Comparison of ENCODE assay signal across 27 mouse cellular contexts in the genomic region with DNA sequence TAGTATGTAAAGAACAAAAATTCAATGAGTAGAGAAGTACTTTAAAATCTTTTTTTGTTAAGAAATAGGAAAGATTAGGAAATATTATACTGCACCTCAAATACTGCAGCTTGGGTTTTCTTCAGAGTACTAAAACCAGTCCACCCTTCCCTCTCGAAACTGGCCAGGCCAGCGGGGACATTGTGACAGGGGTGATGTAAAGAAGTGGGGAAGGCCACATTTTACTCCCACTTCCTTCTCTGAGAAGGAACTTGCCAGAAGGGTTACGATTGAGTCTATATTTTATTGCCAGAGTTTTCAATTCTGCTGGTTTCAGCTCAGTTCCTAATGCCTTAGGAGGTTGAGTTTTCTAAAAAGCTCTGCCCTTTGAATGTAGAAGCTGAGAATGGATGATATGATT. TPM values are rescaled to one million over a fixed set of nuclear protein-coding genes. Genes with fewer than 3 reads are reported as not detected.
DNase-seq lines count a peak whose midpoint lies in the region; ATAC-seq and TF ChIP-seq lines count a peak whose summit lies in the region.
"Had no signal": no experiment of that assay in that cellular context is flagged by ENCODE, and none has a peak within 500 bp of the region (broad histone marks: within the 10 kb centered on the region; RNA-seq: fewer than 3 reads in every experiment).

No protein-coding gene starts in this region.

- H3K4me3 ChIP-seq in liver, adult 2 months (ENCODE audit: insufficient read depth, low read depth, low read length), result no peak overlapping the region
- no peak overlapping the region for H3K4me3 ChIP-seq in CH12.LX (replicated peaks in 1 of 3; ENCODE audit: low read depth in 2 of 3, low read length in 2 of 3, poor library complexity in 1 of 3)
- H3K4me3 ChIP-seq: forebrain, embryonic 10.5 days; heart, embryonic 13.5 days; hindbrain, embryonic 15.5 days; intestine, embryonic 15.5 days; limb, embryonic 10.5 days; megakaryocyte, embryonic 14.5 days; midbrain, embryonic 15.5 days had no signal

- ATAC-seq in megakaryocyte, adult 5-6 weeks (ENCODE audit: poor library complexity, severe bottlenecking), result peak; percentile 100
- ATAC-seq in activated CD4-positive, CD25-positive, alpha-beta regulatory T cell, adult 4 months, result no peak
- ATAC-seq: intestine, embryonic 15.5 days; midbrain, embryonic 15.5 days; Patski had no signal

- H3K79me2 ChIP-seq in liver, adult 2 months (ENCODE audit: control insufficient read depth, insufficient read depth, low read length), result no peaks in the 10 kb centered on the region
- no peaks in the 10 kb centered on the region for H3K79me2 ChIP-seq in CH12.LX (replicated peaks; ENCODE audit: control insufficient read depth, extremely low read depth, insufficient read depth, poor library complexity, severe bottlenecking)

- TF ChIP-seq RAD21 in CH12.LX (IDR thresholded peaks at IDR 0.05; ENCODE audit: low read depth, low read length), result no peak

- H3K27ac ChIP-seq in liver, adult 2 months (replicated peaks; ENCODE audit: insufficient read depth, low read depth, low read length), result no peak overlapping the region
- no peak overlapping the region for H3K27ac ChIP-seq in CH12.LX (ENCODE audit: insufficient read depth, low read depth)
- H3K27ac ChIP-seq: forebrain, embryonic 10.5 days; heart, embryonic 13.5 days; hindbrain, embryonic 15.5 days; intestine, embryonic 15.5 days; limb, embryonic 10.5 days; liver, embryonic 14.5 days; midbrain, embryonic 15.5 days had no signal

- in situ Hi-C loops in CH12.LX (cut with MboI; ENCODE audit: low pct_ligation_motif_present, low pct_unique_long_range_greater_than_20kb, low sequenced_read_pairs), result no loop called here

- TF ChIP-seq POLR2A in liver, adult 2 months (IDR thresholded peaks at IDR 0.05; ENCODE audit: extremely low read depth, insufficient read depth, low read length), result no peak
- TF ChIP-seq POLR2A in CH12.LX (IDR thresholded peaks at IDR 0.05; ENCODE audit: low read depth, low read length), result no peak

- H3K36me3 ChIP-seq in liver, adult 2 months (ENCODE audit: control insufficient read depth, insufficient read depth, low read length), result no peaks in the 10 kb centered on the region
- H3K36me3 ChIP-seq in CH12.LX (replicated peaks in 1 of 2; ENCODE audit: control insufficient read depth in 1 of 2, insufficient read depth in 1 of 2, low read length in 1 of 2), result no peaks in the 10 kb centered on the region
- H3K36me3 ChIP-seq: forebrain, embryonic 10.5 days; heart, embryonic 13.5 days; intestine, embryonic 15.5 days; limb, embryonic 10.5 days had no signal

- WGBS in liver, adult 2 months, result 79% methylated on average over 3 of the region's 3 CpGs

- H3K9me3 ChIP-seq in CH12.LX (replicated peaks; ENCODE audit: low read length), result no peaks in the 10 kb centered on the region
- H3K9me3 ChIP-seq: heart, embryonic 13.5 days; hindbrain, embryonic 15.5 days; intestine, embryonic 15.5 days; limb, embryonic 10.5 days; midbrain, embryonic 15.5 days had no signal

- no peak for TF ChIP-seq CTCF in liver, adult 2 months (IDR thresholded peaks at IDR 0.05; ENCODE audit: low read depth, low read length)
- no peak for TF ChIP-seq CTCF in CH12.LX (conservative IDR thresholded peaks at IDR 0.05 in 1 of 2, IDR thresholded peaks at IDR 0.05 in 1 of 2; ENCODE audit: low read depth in 2 of 2, low read length in 2 of 2)

- peak; percentile 62 for TF ChIP-seq EP300 in CH12.LX (IDR thresholded peaks at IDR 0.05; ENCODE audit: low read length)

- dilution Hi-C loops in CH12.LX (cut with MboI; ENCODE audit: extremely low pct_ligation_motif_present, extremely low pct_unique_long_range_greater_than_20kb, low sequenced_read_pairs), result no loop called here

- 0 out of 2 replicates have a peak overlapping the region, but pooled peaks have one; percentile 36 for H3K4me2 ChIP-seq in CH12.LX (ENCODE audit: insufficient read depth, low read depth, poor library complexity, severe bottlenecking)
- H3K4me2 ChIP-seq: heart, embryonic 13.5 days; hindbrain, embryonic 15.5 days; intestine, embryonic 15.5 days; midbrain, embryonic 15.5 days had no signal

- H3K4me1 ChIP-seq in liver, adult 2 months (ENCODE audit: control insufficient read depth, insufficient read depth, low read length), result no peaks in the 10 kb centered on the region
- peaks cover 3 to 12% of the 10 kb centered on the region in 2 experiments; a peak in 3 of 4 replicates for H3K4me1 ChIP-seq in CH12.LX (ENCODE audit: control insufficient read depth in 1 of 2, insufficient read depth in 2 of 2)
- H3K4me1 ChIP-seq: forebrain, embryonic 10.5 days; heart, embryonic 13.5 days; hindbrain, embryonic 15.5 days; intestine, embryonic 15.5 days; limb, embryonic 10.5 days; megakaryocyte, embryonic 14.5 days; midbrain, embryonic 15.5 days had no signal

- peak; percentile 30 for DNase-seq in liver, adult 2 months (ENCODE audit: extremely low read depth, low read depth, low spot score)
- DNase-seq in liver (no peak), A20 (ENCODE audit: low read depth, low spot score) (peak; percentile 69), CH12.LX (ENCODE audit: extremely low read depth) (peak; percentile 25)
- DNase-seq in cerebellum, adult 9-10 months, result no peak
- DNase-seq: adrenal gland, postnatal 10 days; cerebellum, adult 11 months; cerebellum, postnatal 14 days; gastrocnemius, postnatal 25 days; heart, postnatal 36 days; kidney, adult 9 months; kidney, postnatal 36 days; layer of hippocampus, adult 9-11 months; right cerebral cortex, postnatal 25 days; thymus, postnatal 25 days had no signal

- no peak overlapping the region for H3K9ac ChIP-seq in liver, adult 2 months (ENCODE audit: low read depth, low read length)
- peak overlapping the region; percentile 48; the same call in 1 of the 2 replicates for H3K9ac ChIP-seq in CH12.LX (ENCODE audit: insufficient read depth, low read depth)
- H3K9ac ChIP-seq: heart, embryonic 13.5 days; hindbrain, embryonic 15.5 days; intestine, embryonic 15.5 days; liver, embryonic 14.5 days; midbrain, embryonic 15.5 days had no signal

- H3K27me3 ChIP-seq in liver, adult 2 months (ENCODE audit: control insufficient read depth, insufficient read depth, low read length), result no peaks in the 10 kb centered on the region
- no peaks in the 10 kb centered on the region for H3K27me3 ChIP-seq in CH12.LX (replicated peaks)
- H3K27me3 ChIP-seq: heart, embryonic 13.5 days; hindbrain, embryonic 15.5 days; intestine, embryonic 15.5 days; megakaryocyte, embryonic 14.5 days; midbrain, embryonic 15.5 days; Patski had no signal

TF ChIP-seq in CH12.LX, 34 proteins besides CTCF, POLR2A, EP300 and RAD21:
- no peak for TF ChIP-seq NRF1 (IDR thresholded peaks at IDR 0.05; ENCODE audit: low read depth, low read length)
- TF ChIP-seq MAFK (IDR thresholded peaks at IDR 0.05; ENCODE audit: insufficient replicate concordance, low read length), result no peak
- TF ChIP-seq TCF12 (IDR thresholded peaks at IDR 0.05; ENCODE audit: low read depth, low read length), result peak; percentile 16; the same call in 1 of the 2 replicates
- no peak for TF ChIP-seq ZKSCAN1 (IDR thresholded peaks at IDR 0.05; ENCODE audit: borderline replicate concordance, low read depth, low read length)
- no peak for TF ChIP-seq USF2 (conservative IDR thresholded peaks at IDR 0.05; ENCODE audit: low read depth, low read length)
- TF ChIP-seq IRF4 (IDR thresholded peaks at IDR 0.05; ENCODE audit: low read depth, low read length), result peak; percentile 89

RNA-seq across cellular contexts. Expression of a gene that starts 41.0 kb away (rescaled TPM):
- under 0.01 TPM in 1 of 2 replicates, not detected in the other for total RNA-seq in liver, adult 2 months (2014; rRNA removed)
- polyA plus RNA-seq in liver, adult 2 months (2012; rRNA removed), result not detected in 2 replicates
- total RNA-seq in CH12.LX (2012; rRNA removed) (not detected in 2 replicates), CH12.LX (2014; rRNA removed) (not detected in 2 replicates)
- not detected in 2 replicates for polyA plus RNA-seq in CH12.LX (2012; ENCODE audit: insufficient read length, low read depth)
- total RNA-seq in megakaryocyte, adult 5-6 weeks (2015), result 0.09 and 0.45 TPM in 2 replicates
- total RNA-seq in megakaryocyte, adult 5-6 weeks (2017), result 0.18 TPM in 1 of 2 replicates, not detected in the other
- not detected for polyA plus RNA-seq in activated CD4-positive, CD25-positive, alpha-beta regulatory T cell, adult 4 months (2017; shearing (Covaris generic))
- total RNA-seq: ES-E14 had no signal
- polyA plus RNA-seq: Patski had no signal

Comparison
In these comparisons a context has a peak if more than half of its experiments do, and no peak if none do; other contexts are left out.
1. DNase-seq: peak in liver, adult 2 months (single experiment), A20 (single experiment) and CH12.LX (single experiment); none in liver (single experiment) and cerebellum, adult 9-10 months (single experiment).